Mouse (Mus musculus) liver, embryonic 14.5 days (tissue): ENCODE data around the gene Bcl7a.

Experiments
- CTCF ChIP-seq: IDR thresholded peaks from 2 replicates; pipeline ENCODE4 v1.5.1; 2016; ENCODE audit warnings: antibody characterized with exemption, low read depth, control low read depth
- EP300 ChIP-seq: IDR thresholded peaks from 2 replicates; pipeline ENCODE4 v1.6.1; 2016; ENCODE audit warnings: antibody characterized with exemption, low read depth

- no peak for TF ChIP-seq EP300
- TF ChIP-seq CTCF: no peak
These were observed 32.3 kb downstream of the Bcl7a start for GRCm38 (mm10) chr5:123375793-123376452.
